Mouse (Mus musculus): Measurements from ENCODE around the gene Epha6.

- TF ChIP-seq CTCF (IDR thresholded peaks at IDR 0.05; ENCODE audit: low read depth, low read length) (no peak), GATA1 (IDR thresholded peaks at IDR 0.05; ENCODE audit: borderline replicate concordance, low read length) (no peak)
Observed at GRCm38 (mm10) chr16:59743669-59744068, 861.7 kb downstream of the Epha6 start.
